Mouse (Mus musculus) ES-E14 (cell line): ENCODE measurements around the gene Tcte2. TPM values are rescaled to one million over a fixed set of nuclear protein-coding genes. Genes with fewer than 3 reads are reported as not detected.

Source experiments
- DNase-seq: peaks from one replicate; pipeline ENCODE4 v3.0.0-alpha.2; 2013; ENCODE audit warnings: low read depth, low spot score
- H3K27ac ChIP-seq: 2 replicates; pipeline ENCODE4 v1.5.1; 2012; ENCODE audit warnings: low read depth, mild to moderate bottlenecking, low read length, moderate library complexity, mixed read lengths; ENCODE audit not compliant: poor library complexity, insufficient read depth, severe bottlenecking
- H3K36me3 ChIP-seq: 2 replicates; pipeline ENCODE4 v1.6.1; 2012; ENCODE audit warnings: mild to moderate bottlenecking, low read length, moderate library complexity, mixed read lengths; ENCODE audit not compliant: control insufficient read depth, poor library complexity, insufficient read depth, severe bottlenecking
- H3K4me1 ChIP-seq, 2 experiments: fragments of 150-350 bp in 1 of 2; sonication (generic) in 1 of 2; 2 replicates each; pipeline ENCODE4 v1.6.1; 2012; ENCODE audit warnings: low read length in 2 of 2, mild to moderate bottlenecking in 1 of 2, mixed read lengths in 1 of 2; ENCODE audit not compliant: control insufficient read depth in 2 of 2, insufficient read depth in 2 of 2, poor library complexity in 1 of 2
- H3K4me3 ChIP-seq, 2 experiments: fragments of 150-350 bp in 1 of 2; sonication (generic) in 1 of 2; 2 replicates each; pipeline ENCODE4 v1.5.1; 2012; ENCODE audit warnings: low read length in 2 of 2, low read depth in 1 of 2, mild to moderate bottlenecking in 1 of 2, mixed read lengths in 1 of 2; ENCODE audit not compliant: insufficient read depth in 1 of 2, poor library complexity in 1 of 2, severe bottlenecking in 1 of 2
- H3K9ac ChIP-seq: 2 replicates; pipeline ENCODE4 v1.6.1; 2012; ENCODE audit warnings: low read depth, mild to moderate bottlenecking, low read length, mixed read lengths; ENCODE audit not compliant: poor library complexity, insufficient read depth, severe bottlenecking
- H3K9me3 ChIP-seq: fragments of 150-350 bp; sonication (generic); 2 replicates; pipeline ENCODE4 v1.6.1; 2012; ENCODE audit warnings: low read depth, mild to moderate bottlenecking, low read length; ENCODE audit not compliant: control insufficient read depth, insufficient read depth
- CHD2 ChIP-seq: IDR thresholded peaks from 2 replicates; pipeline ENCODE4 v1.6.1; 2014; ENCODE audit warnings: mild to moderate bottlenecking, low read depth, low read length, inconsistent platforms
- HCFC1 ChIP-seq: IDR thresholded peaks from 2 replicates; pipeline ENCODE4 v1.6.1; 2012; ENCODE audit warnings: low read length, inconsistent platforms, borderline replicate concordance; ENCODE audit not compliant: insufficient read depth
- MAFK ChIP-seq: IDR thresholded peaks from 2 replicates; pipeline ENCODE4 v1.6.1; 2014; ENCODE audit warnings: mild to moderate bottlenecking, low read depth, low read length, inconsistent platforms; ENCODE audit not compliant: insufficient read depth
- ZC3H11A ChIP-seq: IDR thresholded peaks from 2 replicates; pipeline ENCODE4 v1.6.1; 2012; ENCODE audit warnings: low read depth, mild to moderate bottlenecking, inconsistent platforms, low read length, borderline replicate concordance
- ZNF384 ChIP-seq: IDR thresholded peaks from 2 replicates; pipeline ENCODE4 v1.6.1; 2012; ENCODE audit warnings: low read depth, low read length, inconsistent platforms
- in situ Hi-C, 2 experiments: fragments of 600-800 bp; cut with MboI; formaldehyde crosslinking; loops; one replicate each; pipeline ENCODE4 v1.15.1; 2025; ENCODE audit warnings: low sequenced_read_pairs in 2 of 2, inconsistent platforms in 1 of 2; ENCODE audit not compliant: unreplicated experiment in 2 of 2
- total RNA-seq: library from RNA; depleted of rRNA; stranded (reverse); fragments of 300-350 nt; gene quantifications from 2 replicates; pipeline ENCODE4 v1.2.3, GENCODE M21; 2012

The Tcte2 gene
- total RNA-seq, 1 experiment: 3.3 TPM

DNA sequence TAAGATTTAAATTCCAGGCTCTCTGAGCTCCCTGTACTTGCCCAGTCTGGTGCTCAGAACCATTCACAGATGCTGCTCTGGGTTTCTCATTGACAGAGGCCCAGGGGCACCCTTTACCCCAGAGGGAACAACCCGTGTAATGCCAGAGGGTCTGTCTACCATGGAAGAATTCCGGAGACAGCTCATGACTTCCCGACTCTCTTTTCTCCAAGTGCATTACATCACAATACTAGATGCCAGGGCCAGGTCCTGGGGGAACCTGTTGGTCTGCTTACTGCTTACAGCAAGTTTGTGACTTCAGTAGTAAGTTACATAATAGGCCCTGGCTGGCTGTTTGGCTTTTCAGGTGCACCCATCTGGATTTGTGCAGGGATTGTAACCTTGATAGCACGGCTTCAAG, 47.0 kb downstream of the Tcte2 start:
- in situ Hi-C loops: no loop called here
- Histone ChIP-seq H3K36me3 (no peaks in the 10 kb centered on the region; the same call in 1 of the 2 replicates), H3K9ac (no peak overlapping the region), H3K9me3 (no peaks in the 10 kb centered on the region), H3K4me1 (peaks cover 0 to 4% of the 10 kb centered on the region in 2 experiments; a peak in 1 of 4 replicates), H3K27ac (no peak overlapping the region), H3K4me3 (no peak overlapping the region)
- TF ChIP-seq CHD2 (no peak), MAFK (no peak), ZNF384 (no peak), HCFC1 (no peak), ZC3H11A (no peak)
- DNase-seq: no peak

DNA sequence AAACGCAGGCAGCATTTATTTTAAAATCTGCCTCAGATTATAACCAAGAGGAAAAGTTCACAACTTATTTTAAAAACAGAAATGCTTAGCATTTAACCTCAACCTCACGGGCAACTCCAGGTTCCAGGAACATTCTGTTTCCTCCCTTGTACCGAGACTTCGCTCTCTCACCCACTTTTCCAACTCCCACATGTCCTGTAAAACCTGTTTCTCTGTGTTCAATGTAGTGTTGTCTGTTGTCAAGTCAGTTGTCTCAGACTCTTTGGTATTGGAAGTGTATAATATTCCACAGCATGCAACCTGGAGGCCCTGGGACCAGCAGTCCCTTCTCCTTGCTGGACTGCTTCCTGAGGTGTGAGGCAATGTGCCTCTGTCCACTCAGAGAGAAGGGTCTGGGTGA, 47.5 kb downstream of the Tcte2 start:
- no peaks in the 10 kb centered on the region; the same call in 1 of the 2 replicates for H3K36me3 ChIP-seq
- no peak for TF ChIP-seq MAFK
- no peak for TF ChIP-seq CHD2
- no peak for TF ChIP-seq HCFC1
- no peak for TF ChIP-seq ZNF384
- TF ChIP-seq ZC3H11A: no peak
- no peak overlapping the region for H3K9ac ChIP-seq
- H3K9me3 ChIP-seq: no peaks in the 10 kb centered on the region
- H3K4me3 ChIP-seq: no peak overlapping the region
- H3K27ac ChIP-seq: no peak overlapping the region
- peaks cover 0 to 4% of the 10 kb centered on the region in 2 experiments; a peak in 1 of 4 replicates for H3K4me1 ChIP-seq
- DNase-seq: no peak
- in situ Hi-C loops: no loop called here

GRCm38 (mm10) chr17:13712518-13712917, 49.1 kb downstream of the Tcte2 start:
- in situ Hi-C loops: no loop called here
- no peak for TF ChIP-seq ZNF384
- TF ChIP-seq MAFK: no peak
- no peak for TF ChIP-seq ZC3H11A
- TF ChIP-seq CHD2: no peak
- TF ChIP-seq HCFC1: no peak
- Histone ChIP-seq H3K27ac (no peak overlapping the region), H3K36me3 (no peaks in the 10 kb centered on the region; the same call in 1 of the 2 replicates), H3K4me1 (peaks cover 0 to 4% of the 10 kb centered on the region in 2 experiments; a peak in 1 of 4 replicates), H3K9me3 (no peaks in the 10 kb centered on the region), H3K4me3 (no peak overlapping the region), H3K9ac (no peak overlapping the region)
- no peak for DNase-seq

DNA sequence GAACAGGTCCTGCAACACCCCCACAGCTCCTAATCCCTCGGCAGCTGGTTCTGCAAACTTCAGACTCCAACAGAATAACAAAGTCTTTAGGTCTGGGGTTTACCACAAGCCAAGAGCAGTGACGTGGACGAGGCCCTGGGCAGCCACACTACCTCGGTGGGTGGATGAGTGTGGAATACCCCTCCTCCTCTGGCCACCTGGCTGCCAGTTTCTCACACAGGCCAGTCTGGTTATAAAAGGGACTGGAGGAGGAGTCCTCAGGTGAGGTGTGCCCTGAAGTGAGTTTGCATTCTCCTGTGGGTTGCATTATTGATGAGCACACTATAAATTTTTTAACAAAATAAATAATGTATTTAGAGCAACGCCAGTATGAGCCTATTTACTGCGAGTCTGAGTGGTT, 49.5 kb downstream of the Tcte2 start:
- peaks cover 0 to 4% of the 10 kb centered on the region in 2 experiments; a peak in 1 of 4 replicates for H3K4me1 ChIP-seq
- no peaks in the 10 kb centered on the region for H3K36me3 ChIP-seq
- no peak overlapping the region for H3K9ac ChIP-seq
- in situ Hi-C loops: no loop called here
- no peak for TF ChIP-seq CHD2
- TF ChIP-seq HCFC1: no peak
- TF ChIP-seq ZNF384: no peak
- TF ChIP-seq ZC3H11A: no peak
- TF ChIP-seq MAFK: no peak
- no peaks in the 10 kb centered on the region for H3K9me3 ChIP-seq
- no peak for DNase-seq
- H3K27ac ChIP-seq: no peak overlapping the region
- no peak overlapping the region for H3K4me3 ChIP-seq
